Mouse (Mus musculus) urinary bladder, postnatal 14 days (tissue): Measurements from ENCODE around the gene Rhod.
"Not testable (repeated sequence)": the region's sequence is repeated elsewhere in the genome, so short reads cannot be mapped to it uniquely, and the experiment has no call there.

Source experiments
- DNase-seq: peaks from one replicate; pipeline ENCODE4 v3.0.0; 2021; ENCODE audit warnings: low spot score

The Rhod gene

DNA sequence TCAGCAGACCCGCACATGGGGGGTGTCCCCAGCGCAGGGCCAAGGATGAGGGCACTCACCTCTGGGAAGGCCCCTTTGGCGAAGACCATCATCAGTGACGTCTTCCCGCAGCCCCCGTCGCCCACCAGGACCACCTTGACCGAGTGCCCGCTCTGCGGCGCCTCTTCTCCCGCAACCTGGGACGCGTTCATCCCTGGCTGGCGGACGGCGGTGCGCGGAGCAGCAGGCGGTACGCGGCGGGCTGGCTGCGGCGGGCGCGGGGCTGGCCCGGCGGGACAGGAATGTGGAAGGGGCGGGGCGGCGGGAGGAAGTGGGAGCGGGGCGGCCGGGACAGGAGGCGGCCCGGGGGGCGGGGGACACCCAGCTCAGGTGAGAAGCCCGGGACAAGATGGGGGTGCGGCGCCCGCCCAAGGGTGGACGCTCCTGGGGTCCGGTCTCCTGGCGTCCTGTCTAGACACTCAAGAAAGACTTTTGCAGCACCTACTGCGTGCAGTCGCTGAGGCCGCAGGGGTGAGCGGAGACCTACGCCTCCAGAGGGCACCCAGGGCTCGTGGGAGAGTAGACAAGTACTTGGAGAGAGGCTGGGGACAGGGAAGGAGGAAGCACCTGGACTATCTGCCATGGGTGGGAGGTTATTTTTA lies at the start of gene Rhod:
Gene Rhod, minus strand, starts transcription at position 272 of the 641 bp plus-strand sequence.
- peak; percentile 77 for DNase-seq

DNA sequence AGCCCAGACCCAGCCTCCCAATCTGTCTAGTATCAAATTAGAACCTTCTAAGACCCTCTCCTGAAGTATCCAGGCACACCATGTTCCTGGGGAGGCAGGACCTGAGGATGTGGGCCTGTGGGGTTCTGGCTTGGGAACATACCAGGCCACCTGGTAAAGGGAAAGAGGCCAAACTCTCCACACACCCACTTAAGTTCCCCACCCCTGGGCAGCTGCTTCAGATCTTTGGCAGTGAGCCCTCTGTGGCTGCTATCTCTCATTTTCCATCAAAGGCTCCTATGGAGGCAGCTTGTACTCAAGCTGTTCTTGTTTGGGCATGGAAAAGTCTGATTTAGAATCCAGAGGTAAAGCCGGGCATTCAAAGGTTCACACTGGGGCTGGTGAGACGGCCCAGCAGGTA lies 48.6 kb upstream of the Rhod start:
- DNase-seq = peak; percentile 26

DNA sequence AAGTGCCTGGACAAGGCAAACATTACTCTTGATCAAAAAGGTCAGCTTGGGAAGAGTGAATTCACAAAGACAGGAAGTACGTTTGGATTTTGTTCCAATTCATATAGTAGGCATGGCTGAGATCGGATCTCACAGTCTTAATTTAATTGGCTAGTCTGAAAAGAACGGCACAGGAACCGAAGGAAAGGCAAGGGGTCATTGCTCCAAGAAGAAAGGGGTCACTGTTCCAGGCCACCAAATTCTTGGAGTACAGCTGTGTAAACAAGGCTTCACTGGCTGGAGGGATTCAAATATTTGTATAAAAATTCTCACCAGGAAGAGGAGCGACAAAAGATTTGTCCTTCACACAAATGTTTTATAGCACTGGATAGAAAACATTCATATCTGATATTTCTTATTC lies 45.8 kb upstream of the Rhod start:
- no peak for DNase-seq

DNA sequence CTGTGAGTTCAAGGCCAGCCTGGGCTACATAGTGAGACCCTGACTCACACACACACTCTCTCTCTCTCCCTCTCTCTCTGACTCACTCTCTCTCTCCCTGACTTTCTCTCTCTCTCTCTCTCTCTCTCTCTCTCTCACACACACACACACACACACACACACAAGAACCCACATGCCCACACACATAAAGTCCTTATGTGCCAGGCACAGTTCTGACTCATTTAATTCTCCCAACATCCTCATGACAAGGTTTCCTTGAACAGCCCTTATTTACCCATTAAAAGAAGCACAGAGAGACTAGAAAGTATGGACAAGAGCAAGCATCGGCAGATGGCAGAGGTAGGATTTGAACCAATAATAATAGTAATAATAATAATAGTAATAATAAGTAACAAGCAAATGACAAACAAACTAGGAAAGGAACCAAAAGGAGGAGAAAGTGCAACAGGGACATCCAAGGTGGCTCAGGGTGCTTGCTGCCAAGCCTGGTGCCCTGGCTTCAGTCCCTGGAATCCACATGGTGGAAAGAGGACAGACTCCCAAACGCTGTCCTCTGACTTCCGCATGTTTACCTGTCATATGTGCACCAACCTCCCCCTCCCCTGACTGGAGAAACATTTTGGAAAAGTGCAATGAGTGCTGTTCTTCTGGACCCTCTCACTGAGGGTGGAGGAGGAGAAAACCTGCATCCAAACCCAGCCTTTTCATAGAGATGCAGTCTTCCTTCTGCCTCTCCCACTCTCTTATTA lies 43.1 kb upstream of the Rhod start:
- DNase-seq = no peak

DNA sequence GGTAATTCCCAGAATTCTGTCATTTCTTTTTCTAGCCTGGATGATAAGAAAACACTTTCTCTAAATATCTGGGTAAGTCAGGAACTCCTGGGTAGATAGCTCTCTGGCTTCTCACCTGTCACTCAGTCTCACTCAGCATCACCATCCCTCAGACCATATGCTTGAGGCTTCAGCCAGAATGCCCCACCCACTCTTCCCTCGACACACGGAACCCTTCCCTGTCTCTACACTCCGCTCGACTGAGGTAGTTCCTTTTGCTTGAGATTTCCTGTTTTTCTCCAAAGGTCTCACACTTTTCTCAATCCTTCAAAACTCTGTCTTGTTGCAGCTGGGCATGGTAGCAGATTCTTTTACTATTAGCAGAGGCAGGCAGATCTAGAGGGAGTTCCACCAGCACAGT lies 42.1 kb upstream of the Rhod start:
- no peak for DNase-seq

DNA sequence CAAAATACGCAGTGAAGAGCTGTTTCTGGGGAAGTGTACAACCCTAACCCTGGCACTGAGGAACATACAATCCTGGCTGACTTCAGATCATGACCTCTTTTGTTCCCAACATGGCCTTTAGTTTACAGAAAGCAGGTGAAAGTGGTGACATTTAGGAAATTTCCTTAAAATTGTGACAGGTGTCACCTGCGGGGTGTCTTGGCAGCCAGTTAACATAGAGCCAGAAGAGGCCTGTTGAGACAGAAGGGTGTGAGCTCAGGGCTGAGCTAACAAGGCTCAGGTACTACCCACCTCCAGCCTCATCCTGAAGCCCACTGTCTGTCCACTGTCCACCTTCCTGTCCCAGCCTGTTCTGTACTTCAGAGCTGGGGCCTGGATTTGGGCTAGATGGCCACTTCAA lies 40.8 kb upstream of the Rhod start:
- no peak for DNase-seq

DNA sequence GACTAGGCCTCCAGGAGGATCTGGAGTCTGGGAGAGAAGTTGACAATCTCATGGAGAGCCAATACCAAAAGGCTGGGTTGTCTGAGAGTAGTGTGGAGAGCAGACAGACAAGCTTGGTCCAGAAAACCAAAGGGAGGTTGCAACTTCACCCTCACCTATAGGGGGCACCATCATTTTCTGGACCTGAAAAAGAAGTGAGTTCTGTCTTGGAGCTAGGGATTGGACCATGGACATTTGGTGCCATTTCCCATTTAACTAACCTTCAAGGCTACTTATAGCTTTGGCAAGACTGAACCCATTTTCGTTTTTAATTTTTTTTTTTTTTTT lies 38.9 kb upstream of the Rhod start:
- no peak for DNase-seq

DNA sequence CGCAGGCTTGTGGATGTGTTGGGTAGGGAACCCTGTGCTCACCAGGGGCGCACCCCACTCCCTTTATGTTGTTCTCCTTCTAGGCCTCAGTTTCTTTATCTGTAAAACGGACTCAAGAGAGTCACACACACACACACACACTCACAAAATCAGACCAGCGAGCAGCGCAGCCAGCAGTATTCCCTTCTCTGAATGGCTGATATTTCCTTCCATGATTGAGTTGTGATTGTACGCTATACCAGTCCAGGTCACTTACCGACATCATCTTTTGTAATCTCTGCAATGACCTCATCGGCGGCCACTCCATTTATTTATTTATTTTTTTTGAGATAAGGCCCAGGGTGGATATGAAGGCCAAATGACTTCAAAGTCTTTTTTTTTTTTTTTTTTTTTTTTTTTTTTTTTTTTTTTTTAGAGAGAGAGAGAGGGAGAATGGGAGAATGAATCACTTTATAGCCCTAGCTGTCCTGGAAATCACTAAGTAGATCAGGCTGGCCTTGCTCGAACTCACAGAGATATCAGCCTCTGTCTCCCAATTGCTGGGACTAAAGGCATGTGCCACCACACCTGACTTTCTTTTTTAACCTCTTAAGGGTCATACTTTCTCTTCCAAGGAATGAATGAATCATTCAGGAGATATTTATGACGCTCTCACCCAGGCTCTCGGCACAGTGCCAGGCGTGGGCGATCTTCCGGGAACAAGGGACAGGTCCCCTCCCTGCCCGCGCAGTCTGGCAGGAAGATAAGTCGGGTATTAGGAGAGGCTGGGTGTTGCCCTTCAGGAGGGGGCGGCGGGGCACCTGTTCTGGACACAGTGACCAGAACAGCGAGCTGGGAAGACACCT lies 38.3 kb upstream of the Rhod start, which contains the start of gene Syt12:
Gene Syt12, minus strand, starts transcription at position 103 of the 845 bp plus-strand sequence.
- DNase-seq = peak; percentile 77

DNA sequence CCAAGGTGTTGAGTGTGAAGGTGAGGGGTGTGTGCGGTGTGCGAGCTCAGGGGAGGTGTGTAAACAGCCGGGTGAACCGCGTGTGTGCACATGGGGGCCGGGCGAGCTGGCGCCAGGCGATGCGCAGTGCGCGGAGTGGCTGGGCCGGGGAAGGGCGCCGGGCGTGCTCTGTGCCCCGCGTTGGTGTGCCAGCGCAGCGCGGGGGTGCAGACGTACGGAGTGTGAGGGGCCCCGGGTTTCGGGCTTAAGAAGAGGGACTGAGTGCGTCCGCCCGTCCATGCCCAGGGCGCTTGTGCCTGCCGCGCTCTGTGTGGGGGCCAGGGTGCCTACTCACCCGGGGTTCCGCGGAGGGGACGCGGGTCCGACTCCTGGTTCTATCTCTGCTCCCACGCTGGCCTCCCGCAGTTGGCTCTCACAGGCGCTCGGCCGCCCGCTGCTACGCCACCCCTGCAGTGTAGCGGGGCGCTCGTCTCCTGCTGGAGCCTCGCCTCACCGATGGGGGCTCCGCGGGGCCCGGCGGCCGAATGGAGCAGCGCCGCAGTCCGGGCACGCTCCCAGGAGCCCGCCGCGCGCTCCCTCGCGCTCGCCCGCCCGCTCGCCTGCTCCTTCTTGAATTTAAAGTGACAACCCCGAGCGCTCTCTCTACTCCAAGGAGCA lies 37.5 kb upstream of the Rhod start:
- peak; percentile 20 for DNase-seq

DNA sequence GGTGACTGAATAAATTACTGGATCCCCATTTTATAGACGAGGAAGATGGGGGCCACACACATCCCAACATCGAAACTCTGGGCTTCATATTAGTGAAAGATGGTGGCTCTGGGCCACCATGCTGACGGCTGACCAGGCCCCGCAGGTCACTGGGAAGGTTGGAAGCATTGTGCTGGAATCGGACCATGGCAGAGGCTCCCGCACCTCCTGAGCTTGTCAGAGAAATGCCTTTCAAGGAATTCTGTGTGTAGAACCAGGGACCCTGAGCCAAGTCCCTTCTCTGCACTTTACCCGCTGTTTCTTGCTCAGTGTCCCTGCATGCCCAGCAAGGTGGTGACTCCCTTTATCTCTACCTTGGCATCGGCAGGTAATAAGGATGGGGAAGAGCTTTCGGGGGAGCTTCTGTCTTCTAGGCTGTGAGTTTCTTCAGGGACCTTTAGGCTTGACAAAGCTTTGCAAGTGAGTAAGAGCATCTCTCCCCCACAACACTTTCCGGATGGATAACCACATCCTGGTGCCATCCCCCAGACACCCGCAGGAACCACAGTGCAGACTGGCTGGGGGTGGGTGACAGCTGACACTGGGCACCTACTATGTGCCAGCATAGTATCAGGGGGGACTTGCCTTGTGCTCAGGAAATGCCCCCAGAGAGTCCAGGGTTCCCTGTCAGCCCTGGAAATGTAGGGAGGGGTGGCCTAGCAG lies 36.1 kb upstream of the Rhod start:
- DNase-seq = no peak

DNA sequence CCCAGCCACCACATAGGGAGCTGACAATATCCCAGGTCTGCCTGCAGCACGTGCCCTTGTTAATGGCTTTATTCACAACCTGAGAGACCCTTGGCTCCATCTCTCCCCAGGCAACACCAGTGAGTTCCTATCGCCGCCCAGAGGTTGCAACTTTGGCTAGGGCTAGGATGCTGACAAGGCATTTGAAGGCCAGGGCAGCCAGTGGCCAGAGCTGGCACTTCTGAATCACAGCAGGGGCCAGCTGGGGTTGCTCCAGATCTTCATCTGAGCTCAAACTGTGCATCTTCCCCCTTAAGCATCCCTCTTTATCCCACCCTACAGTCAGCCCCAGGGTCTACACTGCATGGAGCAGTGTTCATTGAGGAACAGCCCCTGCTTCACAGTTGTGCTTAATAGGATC lies 35.5 kb upstream of the Rhod start:
- no peak for DNase-seq

DNA sequence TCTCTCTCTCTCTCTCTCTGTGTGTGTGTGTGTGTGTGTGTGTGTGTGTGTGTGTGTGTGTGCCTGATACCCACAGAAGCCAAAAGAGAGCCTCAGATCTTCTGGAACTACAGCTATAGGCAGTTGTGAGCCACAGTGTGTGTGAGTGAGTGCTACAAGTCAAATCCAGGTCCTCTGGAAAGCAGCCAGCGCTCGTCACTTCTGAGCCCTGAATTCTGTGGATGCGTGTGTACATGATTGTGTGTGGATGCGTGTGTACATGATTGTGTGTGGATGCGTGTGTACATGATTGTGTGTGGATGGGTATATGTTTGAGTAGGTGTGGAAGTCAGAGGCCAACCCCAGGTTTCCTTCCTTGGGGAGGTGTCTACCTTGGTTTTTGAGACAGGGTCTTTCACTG lies 34.3 kb upstream of the Rhod start:
- no peak for DNase-seq

DNA sequence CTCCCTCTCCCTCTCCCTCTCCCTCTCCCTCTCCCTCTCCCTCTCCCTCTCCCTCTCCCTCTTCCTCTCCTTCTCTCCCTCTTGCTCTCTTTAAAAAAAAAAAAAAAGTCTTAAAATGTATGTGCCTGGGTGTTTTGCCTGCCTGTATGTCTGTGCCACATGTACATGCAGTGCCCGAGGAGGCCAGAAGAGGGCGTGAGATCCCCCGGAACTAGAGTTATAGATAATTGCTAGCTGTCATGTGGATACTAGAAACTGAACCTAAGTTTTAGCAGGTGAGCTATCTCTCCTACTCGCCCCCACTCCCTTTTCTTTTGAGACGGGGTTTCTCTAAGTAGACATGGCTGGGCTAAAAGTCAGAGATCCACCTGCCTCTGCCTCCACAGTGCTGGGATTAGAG lies 29.1 kb upstream of the Rhod start:
- DNase-seq = peak; percentile 17

DNA sequence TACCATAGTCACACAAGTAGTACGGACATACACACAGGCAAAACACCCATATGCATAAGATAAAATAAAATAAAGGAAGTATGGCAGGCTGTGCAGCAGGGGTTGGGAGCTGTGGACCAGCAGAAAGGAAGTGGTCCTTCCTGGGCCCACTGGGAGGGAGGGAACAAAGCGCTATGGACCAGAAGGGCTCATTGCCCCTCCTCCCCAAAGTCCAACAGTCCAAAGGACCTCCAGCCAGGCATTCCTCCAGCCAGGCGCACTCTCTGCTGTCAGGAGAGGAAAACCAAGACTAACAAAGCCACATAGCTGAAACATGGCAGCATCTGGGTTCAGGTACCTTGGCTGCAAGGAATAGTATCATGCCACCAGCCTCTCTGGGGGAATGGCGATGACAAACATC lies 25.4 kb upstream of the Rhod start:
- DNase-seq = no peak

DNA sequence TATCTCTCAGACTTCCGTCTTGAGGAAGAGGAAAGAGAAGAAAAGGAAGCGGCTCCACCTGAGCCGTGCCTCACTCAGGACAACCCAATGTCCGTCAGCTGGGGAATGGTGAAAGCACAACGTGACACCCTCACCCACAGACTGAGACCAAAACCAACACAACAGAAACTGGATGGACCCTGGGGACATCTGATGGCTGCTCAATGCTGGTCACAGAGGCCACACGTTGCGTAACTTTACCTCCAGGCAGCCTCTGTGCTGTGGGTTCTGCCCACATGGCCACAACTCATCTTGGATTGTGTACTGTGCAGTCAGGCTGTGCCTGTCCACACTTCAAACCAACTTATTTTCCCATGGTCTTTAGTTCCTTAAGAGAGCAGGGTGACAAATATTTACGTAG lies 22.7 kb upstream of the Rhod start:
- DNase-seq = no peak

DNA sequence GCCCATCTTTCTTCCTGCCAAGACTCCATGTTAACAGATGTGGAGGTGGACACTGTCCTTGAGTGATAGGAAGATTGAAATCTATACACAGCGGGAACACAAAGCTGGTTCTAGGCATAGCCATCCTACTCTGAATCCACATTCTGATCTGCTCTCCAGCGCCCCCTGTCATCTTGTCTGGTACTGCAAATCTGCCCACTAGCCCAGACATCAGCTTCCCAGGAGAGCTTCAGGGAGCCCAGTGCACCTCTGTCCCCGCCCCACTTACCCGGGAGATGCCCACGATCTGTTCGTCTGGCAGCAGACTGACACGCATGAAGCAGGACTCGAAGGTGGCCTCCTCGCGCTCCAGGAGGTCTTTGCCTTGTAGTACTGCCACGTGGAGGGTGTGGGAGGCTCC lies 17.0 kb upstream of the Rhod start:
- peak; percentile 58 for DNase-seq

DNA sequence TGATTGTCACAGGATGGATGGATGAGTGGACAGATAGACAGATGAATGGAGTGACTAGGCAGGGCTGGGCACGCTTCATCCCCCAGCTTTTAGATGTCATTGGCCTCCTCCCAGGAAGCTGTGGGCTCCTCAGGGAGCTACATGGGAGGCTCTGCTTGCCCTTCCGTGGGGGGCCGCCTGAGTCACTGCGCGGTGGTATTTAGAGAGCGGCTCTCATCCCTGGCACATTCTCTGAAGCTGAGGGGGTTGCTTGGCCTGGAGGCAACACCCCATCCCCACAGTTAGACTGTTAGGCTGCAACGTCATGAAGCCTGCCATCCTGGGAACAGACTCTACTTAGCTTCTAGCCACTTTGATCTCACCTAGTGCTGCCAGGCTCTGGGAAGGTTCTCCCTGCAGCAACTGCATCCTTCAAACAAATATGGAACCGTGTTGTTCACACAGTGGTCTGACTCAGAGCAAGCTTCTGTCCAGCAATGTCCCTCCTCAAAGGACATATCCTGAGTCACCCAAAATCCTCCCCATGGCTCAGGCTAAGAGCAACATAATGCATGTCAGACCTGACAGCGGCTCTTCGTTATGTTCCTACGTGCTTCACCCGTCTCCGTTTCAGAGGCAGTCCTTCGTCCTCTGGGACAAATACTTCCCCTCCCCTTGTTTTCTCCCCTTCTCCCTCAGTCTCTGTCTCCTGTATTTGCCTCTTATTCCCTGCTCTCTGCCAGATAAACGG lies 16.0 kb upstream of the Rhod start:
- DNase-seq = no peak

DNA sequence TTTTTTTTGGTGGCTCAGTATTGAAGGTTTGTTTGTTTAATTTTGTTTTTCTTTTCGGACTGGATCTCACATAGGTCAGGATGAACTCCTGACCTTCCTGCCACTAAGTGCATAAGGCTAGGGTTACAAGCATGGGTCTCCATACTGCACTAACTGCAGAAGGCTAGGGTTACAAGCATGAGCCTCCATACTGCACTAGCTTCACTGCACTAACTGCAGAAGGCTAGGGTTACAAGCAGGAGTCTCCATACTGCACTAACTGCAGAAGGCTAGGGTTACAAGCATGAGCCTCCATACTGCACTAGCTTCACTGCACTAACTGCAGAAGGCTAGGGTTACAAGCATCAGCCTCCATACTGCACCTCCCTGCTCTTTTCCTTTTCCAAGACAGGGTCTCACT lies 14.8 kb upstream of the Rhod start:
- not testable (repeated sequence) for DNase-seq

DNA sequence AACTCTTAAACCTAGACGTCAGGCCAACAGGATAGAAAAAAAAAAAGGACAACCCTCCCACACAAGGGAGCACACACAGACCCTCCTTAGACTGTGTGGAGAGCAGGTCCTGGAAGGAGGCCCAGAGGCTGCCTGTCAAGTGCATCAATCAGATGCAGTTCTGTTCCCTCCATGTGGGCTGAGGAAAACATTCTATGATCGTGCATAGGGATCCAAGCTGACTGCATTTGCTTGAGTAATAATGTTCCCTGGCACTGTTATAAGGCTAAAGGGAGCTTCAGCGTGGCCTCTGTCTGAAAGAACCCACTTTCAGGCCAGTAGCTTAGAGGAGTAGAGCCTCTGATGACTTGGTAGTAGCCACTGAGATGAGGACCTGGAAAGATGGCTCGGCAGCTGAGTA lies 13.3 kb upstream of the Rhod start:
- no peak for DNase-seq

DNA sequence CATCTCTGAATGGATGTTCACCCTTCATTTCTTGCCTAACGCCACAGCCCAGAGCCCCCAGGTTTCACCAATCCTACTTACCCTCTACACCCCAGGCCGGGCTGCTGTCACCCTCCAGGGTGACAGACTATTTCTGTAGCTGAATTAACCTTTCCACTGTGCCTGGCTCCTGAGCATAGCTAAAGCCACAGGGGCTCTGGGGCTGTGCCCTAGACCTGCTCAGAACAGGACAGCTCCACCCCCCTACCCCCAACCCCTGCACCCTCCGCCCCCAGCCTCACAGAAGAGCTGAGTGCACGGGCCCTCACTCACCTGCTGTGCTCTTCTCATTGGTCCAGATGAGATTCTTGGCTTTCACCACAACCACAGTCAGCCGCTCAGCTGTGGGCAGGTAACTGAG lies 12.7 kb upstream of the Rhod start:
- DNase-seq = no peak

DNA sequence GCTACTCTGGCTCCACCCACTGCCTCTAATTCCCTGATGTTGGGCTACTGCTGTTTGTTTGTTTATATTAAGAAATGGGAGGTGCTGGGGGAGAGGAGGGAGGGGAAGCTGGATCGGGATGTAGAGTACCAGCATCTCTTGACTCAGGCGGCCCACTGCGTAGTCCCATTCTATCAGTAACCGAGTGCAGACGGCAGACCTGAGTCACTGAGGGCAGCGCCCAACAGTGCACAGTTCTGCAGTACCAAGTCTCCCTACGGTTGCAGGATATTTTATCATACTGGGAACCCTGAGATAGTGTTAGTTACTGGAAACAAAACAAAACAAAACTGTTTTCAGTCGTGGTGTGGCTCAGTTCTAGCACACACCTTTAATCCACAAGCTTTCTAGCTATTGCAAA lies 11.9 kb upstream of the Rhod start:
- DNase-seq = no peak
